Mouse (Mus musculus): ENCODE data around the gene Zfhx3.

The Zfhx3 gene

GRCm38 (mm10) chr8:108759511-108760330, 817.3 kb downstream of the Zfhx3 start:
- peak; percentile 89 for DNase-seq

- no peak for DNase-seq
These were observed 818.3 kb downstream of the Zfhx3 start for GRCm38 (mm10) chr8:108760745-108761144.

GRCm38 (mm10) chr8:108762567-108762966, 820.1 kb downstream of the Zfhx3 start:
- no peak for DNase-seq

- no peak for DNase-seq
These were observed 822.2 kb downstream of the Zfhx3 start for GRCm38 (mm10) chr8:108764403-108765194.

- no peak for DNase-seq
These were observed 823.7 kb downstream of the Zfhx3 start for GRCm38 (mm10) chr8:108766102-108766501.

- no peak for DNase-seq
These were observed 825.6 kb downstream of the Zfhx3 start for GRCm38 (mm10) chr8:108768051-108768450.

- DNase-seq, result no peak
These were observed 827.9 kb downstream of the Zfhx3 start for GRCm38 (mm10) chr8:108770334-108770733.

- DNase-seq, result peak; percentile 41
These were observed 831.0 kb downstream of the Zfhx3 start for GRCm38 (mm10) chr8:108773436-108773835.

GRCm38 (mm10) chr8:108778063-108778462, 835.6 kb downstream of the Zfhx3 start:
- no peak for DNase-seq

GRCm38 (mm10) chr8:108778551-108778950, 836.1 kb downstream of the Zfhx3 start:
- DNase-seq, result no peak

GRCm38 (mm10) chr8:108780766-108781165, 838.3 kb downstream of the Zfhx3 start:
- no peak for DNase-seq

GRCm38 (mm10) chr8:108781192-108781591, 838.7 kb downstream of the Zfhx3 start:
- DNase-seq, result no peak

GRCm38 (mm10) chr8:108783155-108783554, 840.7 kb downstream of the Zfhx3 start:
- no peak for DNase-seq

GRCm38 (mm10) chr8:108788156-108788761, 845.8 kb downstream of the Zfhx3 start:
- DNase-seq, result no peak

- DNase-seq, result no peak
These were observed 846.3 kb downstream of the Zfhx3 start for GRCm38 (mm10) chr8:108788762-108789157.

- DNase-seq, result peak; percentile 87
These were observed 848.3 kb downstream of the Zfhx3 start for GRCm38 (mm10) chr8:108790559-108791293.

- DNase-seq, result no peak
These were observed 853.6 kb downstream of the Zfhx3 start for GRCm38 (mm10) chr8:108796076-108796475.

GRCm38 (mm10) chr8:108796882-108797281, 854.4 kb downstream of the Zfhx3 start:
- DNase-seq, result no peak

GRCm38 (mm10) chr8:108798012-108798411, 855.6 kb downstream of the Zfhx3 start:
- peak; percentile 93 for DNase-seq

- no peak for DNase-seq
These were observed 856.8 kb downstream of the Zfhx3 start for GRCm38 (mm10) chr8:108799250-108799649.

- no peak for DNase-seq
These were observed 857.9 kb downstream of the Zfhx3 start for GRCm38 (mm10) chr8:108800357-108800756.

GRCm38 (mm10) chr8:108803017-108803416, 860.6 kb downstream of the Zfhx3 start:
- DNase-seq, result no peak

- no peak for DNase-seq
These were observed 869.2 kb downstream of the Zfhx3 start for GRCm38 (mm10) chr8:108811694-108812093.
